Mouse (Mus musculus) lung, adult 2 months (tissue): ENCODE results near the gene Gm28305.

Experiments used
- CTCF ChIP-seq: fragments of 200-500 bp; IDR thresholded peaks from 2 replicates; pipeline ENCODE4 v1.5.1; 2011; ENCODE audit warnings: mild to moderate bottlenecking, low read length, control low read depth; ENCODE audit not compliant: insufficient read depth
- POLR2A ChIP-seq: fragments of 200-500 bp; IDR thresholded peaks from 2 replicates; pipeline ENCODE4 v1.6.1; 2011; ENCODE audit warnings: low read depth, mild to moderate bottlenecking, control low read depth, low read length, borderline replicate concordance; ENCODE audit errors: extremely low read depth

DNA sequence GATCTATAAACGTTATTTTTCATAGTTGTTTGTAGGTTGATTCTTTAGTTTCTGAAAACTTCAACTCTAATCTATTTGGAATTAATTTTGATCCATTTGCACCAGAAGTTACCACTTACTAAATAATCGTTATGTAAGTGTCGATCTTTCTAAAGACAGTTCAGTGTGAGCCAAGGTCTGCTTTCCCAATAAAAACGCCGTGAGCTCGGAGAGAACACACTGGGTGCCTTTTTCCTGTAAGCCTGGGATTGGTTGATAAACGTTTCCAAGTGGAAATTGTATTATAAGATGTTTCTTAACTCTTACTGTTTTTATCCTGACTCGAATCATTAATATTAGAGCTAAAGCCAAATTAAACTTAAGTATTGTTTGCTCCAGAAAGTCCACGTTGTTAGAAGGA lies 66.5 kb downstream of the Gm28305 start:
- TF ChIP-seq CTCF: no peak
- no peak for TF ChIP-seq POLR2A
